Mouse (Mus musculus) liver, embryonic 14.5 days (tissue): ENCODE data around the gene Tapbpl. TPM values are rescaled to one million over a fixed set of nuclear protein-coding genes. Genes with fewer than 3 reads are reported as not detected.

Source experiments
- ATAC-seq: fragments of 200-750 bp; cut with Nextera tagmentation; 2 replicates; pipeline ENCODE4 v1.8.0; 2017; ENCODE audit warnings: moderate number of reproducible peaks, mild to moderate bottlenecking, moderate library complexity; ENCODE audit not compliant: insufficient read depth
- DNase-seq, 3 experiments: peaks; one replicate each; pipeline ENCODE4 v3.0.0-alpha.2; 2012 to 2013; ENCODE audit warnings: low read depth in 3 of 3, low spot score in 3 of 3
- H3K27ac ChIP-seq: fragments of 300-500 bp; sonication (generic); 2 replicates; pipeline ENCODE4 v1.5.1; 2014; ENCODE audit warnings: moderate library complexity, mild to moderate bottlenecking, control low read depth, inconsistent platforms
- H3K27me3 ChIP-seq: fragments of 300-500 bp; sonication (generic); 2 replicates; pipeline ENCODE4 v1.6.1; 2014; ENCODE audit warnings: mild to moderate bottlenecking, low read length, moderate library complexity; ENCODE audit not compliant: control insufficient read depth, insufficient read depth
- H3K36me3 ChIP-seq: fragments of 300-500 bp; sonication (generic); replicated peaks from 2 replicates; pipeline ENCODE4 v1.6.1; 2014; ENCODE audit warnings: low read depth; ENCODE audit not compliant: control insufficient read depth, insufficient read depth
- H3K4me1 ChIP-seq, 2 experiments: fragments of 200-500 bp in 1 of 2; fragments of 300-500 bp in 1 of 2; sonication (generic) in 1 of 2; replicated peaks; 2 replicates each; pipeline ENCODE4 v1.6.1; 2012 to 2014; ENCODE audit warnings: antibody characterized with exemption in 1 of 2, inconsistent platforms in 1 of 2, low read length in 1 of 2; ENCODE audit not compliant: control insufficient read depth in 2 of 2, insufficient read depth in 2 of 2
- H3K4me2 ChIP-seq: fragments of 300-500 bp; sonication (generic); 2 replicates; pipeline ENCODE4 v1.6.1; 2014; ENCODE audit warnings: low read depth, mild to moderate bottlenecking, control low read depth, moderate library complexity
- H3K4me3 ChIP-seq, 2 experiments: fragments of 200-500 bp in 1 of 2; fragments of 300-500 bp in 1 of 2; sonication (generic) in 1 of 2; 2 replicates each; pipeline ENCODE4 v1.5.1; 2012 to 2014; ENCODE audit warnings: low read depth in 2 of 2, low read length in 2 of 2, mild to moderate bottlenecking in 2 of 2, control low read depth in 1 of 2, inconsistent platforms in 1 of 2, moderate library complexity in 1 of 2; ENCODE audit not compliant: insufficient read depth in 1 of 2
- H3K9ac ChIP-seq: fragments of 300-500 bp; sonication (generic); replicated peaks from 2 replicates; pipeline ENCODE4 v1.6.1; 2014; ENCODE audit warnings: mild to moderate bottlenecking, control low read depth, moderate library complexity
- H3K9me3 ChIP-seq: fragments of 300-500 bp; sonication (generic); 2 replicates; pipeline ENCODE4 v1.6.1; 2016; ENCODE audit warnings: low read length, mixed read lengths; ENCODE audit not compliant: control insufficient read depth
- CTCF ChIP-seq: IDR thresholded peaks from 2 replicates; pipeline ENCODE4 v1.5.1; 2016; ENCODE audit warnings: antibody characterized with exemption, low read depth, control low read depth
- EP300 ChIP-seq: IDR thresholded peaks from 2 replicates; pipeline ENCODE4 v1.6.1; 2016; ENCODE audit warnings: antibody characterized with exemption, low read depth
- WGBS: fragments of 180-500 bp; shearing (Covaris S2); extraction: QIAGEN DNeasy Blood & Tissue Kit; methylation state at CpG from one replicate; pipeline ENCODE4 v1.1.7; 2014; ENCODE audit not compliant: insufficient replicate concordance; 5-methylcytosine and 5-hydroxymethylcytosine counted together
- microRNA-seq: library from miRNA; unstranded; fragments of <30 nt; microRNA quantifications from one replicate; pipeline ENCODE4, GENCODE M21; 2016
- polyA plus RNA-seq, 2 experiments: library from polyadenylated mRNA; depleted of rRNA in 1 of 2; stranded (reverse) in 1 of 2; unstranded in 1 of 2; fragments of >200 nt; fragmentation: Nextera tagmentation in 1 of 2; extraction: Ambion mirVana in 1 of 2; gene quantifications; 2 replicates each; pipeline versions ENCODE4 v1.2.1 to v1.2.3; 2012 to 2014

Gene Tapbpl
- polyA plus RNA-seq, 2 experiments = 4.2 TPM

DNA sequence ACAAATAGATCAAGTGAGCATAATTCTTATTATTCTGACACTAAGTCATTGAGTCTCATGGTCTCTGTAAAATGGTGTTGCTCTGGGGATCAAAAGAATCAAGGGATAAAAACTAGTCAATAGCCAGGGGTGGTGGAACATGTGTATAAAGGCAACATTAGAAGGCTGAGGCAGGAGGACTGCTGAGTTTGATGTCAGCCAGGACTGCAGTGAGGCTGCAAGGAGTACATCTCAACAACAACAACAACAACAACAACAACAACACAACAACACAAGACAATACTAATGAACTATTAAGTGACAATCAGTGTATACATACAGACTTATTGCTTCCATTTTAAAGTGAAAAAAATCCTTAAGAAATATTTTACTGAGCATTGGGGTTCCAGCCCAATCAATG is 40.8 kb downstream of the Tapbpl start:
- Histone ChIP-seq H3K27ac (peak overlapping the region; percentile 98), H3K4me2 (peak overlapping the region; percentile 65), H3K4me1 (peaks cover 8 to 9% of the 10 kb centered on the region in 2 experiments), H3K9ac (peak overlapping the region; percentile 69), H3K36me3 (peaks cover 59% of the 10 kb centered on the region), H3K4me3 (peak overlapping the region; percentile 84 to 90), H3K9me3 (no peaks in the 10 kb centered on the region), H3K27me3 (no peaks in the 10 kb centered on the region)
- no peak for DNase-seq
- no peak for ATAC-seq
- no peak for TF ChIP-seq CTCF
- TF ChIP-seq EP300 = no peak

GRCm38 (mm10) chr6:125186203-125186602 is 45.5 kb downstream of the Tapbpl start:
- no peak for TF ChIP-seq EP300
- TF ChIP-seq CTCF = no peak
- WGBS = 89% methylated on average over 10 of the region's 10 CpGs
- no peak overlapping the region for H3K27ac ChIP-seq
- no peak for ATAC-seq
- peaks cover 89% of the 10 kb centered on the region for H3K36me3 ChIP-seq
- no peak overlapping the region for H3K9ac ChIP-seq
- H3K4me1 ChIP-seq = peaks cover 0 to 2% of the 10 kb centered on the region in 2 experiments; a peak in 3 of 4 replicates
- H3K4me3 ChIP-seq = no peak overlapping the region
- no peaks in the 10 kb centered on the region for H3K9me3 ChIP-seq
- H3K27me3 ChIP-seq = no peaks in the 10 kb centered on the region
- DNase-seq = no peak
- H3K4me2 ChIP-seq = no peak overlapping the region

DNA sequence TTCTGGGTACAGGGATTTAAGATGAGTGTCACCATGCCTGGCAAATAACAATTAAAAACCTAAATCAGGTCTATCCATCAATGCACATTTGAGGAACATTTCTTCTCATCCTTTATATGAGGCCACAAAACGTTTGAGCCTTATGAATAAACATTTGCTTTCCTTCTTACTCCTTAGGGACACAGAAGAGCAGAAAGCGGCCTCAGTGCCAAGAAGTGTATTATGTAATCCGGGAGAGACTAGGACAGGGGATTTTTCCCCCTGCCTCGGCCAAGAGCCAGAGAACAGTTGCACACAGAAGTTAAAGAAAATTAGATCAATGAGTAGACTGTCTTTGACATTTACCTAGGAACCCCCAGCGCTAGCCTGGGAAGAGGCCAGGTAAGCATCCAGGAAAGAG is 49.5 kb downstream of the Tapbpl start:
- 75% methylated on average over 5 of the region's 5 CpGs for WGBS
- no peak overlapping the region for H3K4me3 ChIP-seq
- DNase-seq = no peak
- no peak overlapping the region for H3K27ac ChIP-seq
- H3K9me3 ChIP-seq = no peaks in the 10 kb centered on the region
- no peak for TF ChIP-seq EP300
- TF ChIP-seq CTCF = no peak
- no peaks in the 10 kb centered on the region for H3K4me1 ChIP-seq
- H3K36me3 ChIP-seq = peaks cover 100% of the 10 kb centered on the region
- no peaks in the 10 kb centered on the region for H3K27me3 ChIP-seq
- H3K4me2 ChIP-seq = no peak overlapping the region
- H3K9ac ChIP-seq = no peak overlapping the region
- no peak for ATAC-seq

GRCm38 (mm10) chr6:125179601-125180000 is 52.1 kb downstream of the Tapbpl start:
- 94% methylated on average over 7 of the region's 7 CpGs for WGBS
- no peak overlapping the region for H3K4me2 ChIP-seq

GRCm38 (mm10) chr6:125175469-125175868 is 56.2 kb downstream of the Tapbpl start:
- Histone ChIP-seq H3K4me3 (no peak overlapping the region), H3K27ac (no peak overlapping the region), H3K4me2 (no peak overlapping the region), H3K9ac (no peak overlapping the region), H3K27me3 (no peaks in the 10 kb centered on the region), H3K4me1 (no peaks in the 10 kb centered on the region), H3K36me3 (peaks cover 100% of the 10 kb centered on the region), H3K9me3 (no peaks in the 10 kb centered on the region)
- no peak for DNase-seq
- TF ChIP-seq EP300 (no peak), CTCF (no peak)
- ATAC-seq = no peak
- 94% methylated on average over 5 of the region's 5 CpGs for WGBS

More at GRCm38 (mm10) chr6:125179601-125180000, 52.1 kb downstream of the Tapbpl start:
- DNase-seq (no peak), ATAC-seq (no peak)
- H3K36me3 ChIP-seq = peaks cover 100% of the 10 kb centered on the region
- no peaks in the 10 kb centered on the region for H3K9me3 ChIP-seq
- no peaks in the 10 kb centered on the region for H3K27me3 ChIP-seq
- no peak overlapping the region for H3K4me3 ChIP-seq
- TF ChIP-seq CTCF (no peak), EP300 (no peak)
- no peak overlapping the region for H3K27ac ChIP-seq
- no peak overlapping the region for H3K9ac ChIP-seq
- H3K4me1 ChIP-seq = no peaks in the 10 kb centered on the region

Small RNAs within 50 kb of the gene (microRNA-seq; reads per million reads assigned to microRNA genes)
- gene Mir3098 = 3.4 reads per million
- gene Mir8113 = not detected

Other genes starting within 250 kb of the Tapbpl start
- gene Pianp, start 235.2 kb downstream of the Tapbpl start, polyA plus RNA-seq (2012; rRNA removed) = 0.07 and 0.09 TPM in 2 replicates
- not detected in 2 replicates for gene Pianp, start 235.2 kb downstream of the Tapbpl start, polyA plus RNA-seq (2014; fragmentation: Nextera tagmentation; extraction: Ambion mirVana)
- 20.2 and 22.2 TPM in 2 replicates for gene Zfp384, start 222.7 kb downstream of the Tapbpl start, polyA plus RNA-seq (2012; rRNA removed)
- 2.9 and 3.1 TPM in 2 replicates for gene Zfp384, start 222.7 kb downstream of the Tapbpl start, polyA plus RNA-seq (2014; fragmentation: Nextera tagmentation; extraction: Ambion mirVana)
- gene Ing4, start 192.1 kb downstream of the Tapbpl start, polyA plus RNA-seq (2012; rRNA removed) = 14.1 and 17.9 TPM in 2 replicates
- gene Ing4, start 192.1 kb downstream of the Tapbpl start, polyA plus RNA-seq (2014; fragmentation: Nextera tagmentation; extraction: Ambion mirVana) = 17.2 and 21.9 TPM in 2 replicates
- 2.1 and 3.1 TPM in 2 replicates for gene Acrbp, start 182.2 kb downstream of the Tapbpl start, polyA plus RNA-seq (2012; rRNA removed)
- gene Acrbp, start 182.2 kb downstream of the Tapbpl start, polyA plus RNA-seq (2014; fragmentation: Nextera tagmentation; extraction: Ambion mirVana) = 1.3 and 2.0 TPM in 2 replicates
- 1.6 and 1.8 TPM in 2 replicates for gene Lpar5, start 163.9 kb downstream of the Tapbpl start, polyA plus RNA-seq (2012; rRNA removed)
- 0.68 and 1.0 TPM in 2 replicates for gene Lpar5, start 163.9 kb downstream of the Tapbpl start, polyA plus RNA-seq (2014; fragmentation: Nextera tagmentation; extraction: Ambion mirVana)
- 13.9 and 24.7 TPM in 2 replicates for gene Chd4, start 135.9 kb downstream of the Tapbpl start, polyA plus RNA-seq (2012; rRNA removed)
- 19.7 and 24.3 TPM in 2 replicates for gene Chd4, start 135.9 kb downstream of the Tapbpl start, polyA plus RNA-seq (2014; fragmentation: Nextera tagmentation; extraction: Ambion mirVana)
- 18.9 and 24.5 TPM in 2 replicates for gene Nop2, start 100.0 kb downstream of the Tapbpl start, polyA plus RNA-seq (2012; rRNA removed)
- 33.1 and 33.7 TPM in 2 replicates for gene Nop2, start 100.0 kb downstream of the Tapbpl start, polyA plus RNA-seq (2014; fragmentation: Nextera tagmentation; extraction: Ambion mirVana)
- gene Iffo1, start 86.6 kb downstream of the Tapbpl start, polyA plus RNA-seq (2012; rRNA removed) = 4.8 and 6.0 TPM in 2 replicates
- gene Iffo1, start 86.6 kb downstream of the Tapbpl start, polyA plus RNA-seq (2014; fragmentation: Nextera tagmentation; extraction: Ambion mirVana) = 1.8 and 3.7 TPM in 2 replicates
- gene Gapdh, start 65.4 kb downstream of the Tapbpl start, polyA plus RNA-seq (2012; rRNA removed) = 1,485 and 1,875 TPM in 2 replicates
- gene Gapdh, start 65.4 kb downstream of the Tapbpl start, polyA plus RNA-seq (2014; fragmentation: Nextera tagmentation; extraction: Ambion mirVana) = 960 and 1,040 TPM in 2 replicates
- 108 and 148 TPM in 2 replicates for gene Ncapd2, start 40.2 kb downstream of the Tapbpl start, polyA plus RNA-seq (2012; rRNA removed)
- 66.8 and 80.4 TPM in 2 replicates for gene Ncapd2, start 40.2 kb downstream of the Tapbpl start, polyA plus RNA-seq (2014; fragmentation: Nextera tagmentation; extraction: Ambion mirVana)
- 22.2 and 50.9 TPM in 2 replicates for gene Mrpl51, start 40.1 kb downstream of the Tapbpl start, polyA plus RNA-seq (2012; rRNA removed)
- 178 and 182 TPM in 2 replicates for gene Mrpl51, start 40.1 kb downstream of the Tapbpl start, polyA plus RNA-seq (2014; fragmentation: Nextera tagmentation; extraction: Ambion mirVana)
- 2.8 and 3.5 TPM in 2 replicates for gene Vamp1, start 16.3 kb downstream of the Tapbpl start, polyA plus RNA-seq (2012; rRNA removed)
- 0.83 and 0.94 TPM in 2 replicates for gene Vamp1, start 16.3 kb downstream of the Tapbpl start, polyA plus RNA-seq (2014; fragmentation: Nextera tagmentation; extraction: Ambion mirVana)
- 0.68 and 0.91 TPM in 2 replicates for gene Cd27, start 5.2 kb upstream of the Tapbpl start, polyA plus RNA-seq (2012; rRNA removed)
- 0.43 and 0.47 TPM in 2 replicates for gene Cd27, start 5.2 kb upstream of the Tapbpl start, polyA plus RNA-seq (2014; fragmentation: Nextera tagmentation; extraction: Ambion mirVana)
- not detected in 2 replicates for gene Tuba3a, start 54.2 kb upstream of the Tapbpl start, polyA plus RNA-seq (2012; rRNA removed)
- not detected in 2 replicates for gene Tuba3a, start 54.2 kb upstream of the Tapbpl start, polyA plus RNA-seq (2014; fragmentation: Nextera tagmentation; extraction: Ambion mirVana)
- 12.3 and 12.5 TPM in 2 replicates for gene Ltbr, start 82.0 kb upstream of the Tapbpl start, polyA plus RNA-seq (2012; rRNA removed)
- gene Ltbr, start 82.0 kb upstream of the Tapbpl start, polyA plus RNA-seq (2014; fragmentation: Nextera tagmentation; extraction: Ambion mirVana) = 15.2 and 15.7 TPM in 2 replicates
- 0.34 and 0.40 TPM in 2 replicates for gene Scnn1a, start 88.8 kb upstream of the Tapbpl start, polyA plus RNA-seq (2012; rRNA removed)
- gene Scnn1a, start 88.8 kb upstream of the Tapbpl start, polyA plus RNA-seq (2014; fragmentation: Nextera tagmentation; extraction: Ambion mirVana) = 0.34 and 0.36 TPM in 2 replicates
- 15.4 and 16.8 TPM in 2 replicates for gene Tnfrsf1a, start 117.5 kb upstream of the Tapbpl start, polyA plus RNA-seq (2012; rRNA removed)
- 19.8 and 21.1 TPM in 2 replicates for gene Tnfrsf1a, start 117.5 kb upstream of the Tapbpl start, polyA plus RNA-seq (2014; fragmentation: Nextera tagmentation; extraction: Ambion mirVana)
- 0.39 and 0.48 TPM in 2 replicates for gene Plekhg6, start 148.9 kb upstream of the Tapbpl start, polyA plus RNA-seq (2012; rRNA removed)
- gene Plekhg6, start 148.9 kb upstream of the Tapbpl start, polyA plus RNA-seq (2014; fragmentation: Nextera tagmentation; extraction: Ambion mirVana) = 0.38 and 0.47 TPM in 2 replicates